Mouse (Mus musculus) kidney, adult 2 months (tissue): Measurements from ENCODE around the gene Cntn5.

Source experiments
- CTCF ChIP-seq: fragments of 200-500 bp; conservative IDR thresholded peaks from 2 replicates; pipeline ENCODE4 v1.5.1; 2011; ENCODE audit warnings: low read depth, mild to moderate bottlenecking, control low read depth, low read length, moderate library complexity, mixed read lengths; ENCODE audit not compliant: insufficient read depth, insufficient read length
- POLR2A ChIP-seq: fragments of 200-500 bp; IDR thresholded peaks from one replicate; pipeline ENCODE4 v1.6.1; 2011; ENCODE audit warnings: low read depth, low read length, control low read depth

DNA sequence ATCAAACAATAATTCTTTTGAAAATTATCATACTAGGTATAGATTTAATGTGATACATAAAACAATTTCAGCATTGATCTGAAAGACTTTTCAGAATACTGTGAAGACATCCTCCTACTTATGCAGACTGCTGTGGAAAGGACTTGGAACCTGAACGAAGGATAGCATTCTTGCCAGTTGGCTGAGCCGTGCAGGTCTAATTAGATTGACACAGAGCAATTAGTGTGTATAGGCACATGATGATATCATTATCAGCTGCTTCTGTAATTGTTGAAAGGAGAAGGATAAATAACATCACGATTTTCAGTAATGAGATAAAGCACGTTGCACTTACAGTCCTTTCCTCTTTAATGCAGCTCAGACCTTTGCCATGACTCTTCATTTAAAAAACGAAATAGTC, 831.7 kb downstream of the Cntn5 start:
- TF ChIP-seq CTCF (no peak), POLR2A (no peak)
